Mouse (Mus musculus) midbrain, embryonic 10.5 days (tissue): ENCODE results near the gene Egfl8. TPM values are rescaled to one million over a fixed set of nuclear protein-coding genes. Genes with fewer than 3 reads are reported as not detected.

Source experiments
- DNase-seq: peaks from one replicate; pipeline ENCODE4 v3.0.0-alpha.2; 2017; ENCODE audit warnings: low spot score
- H3K27ac ChIP-seq: fragments of 300-500 bp; sonication (generic); replicated peaks from 2 replicates; pipeline ENCODE4 v1.5.1; 2016; ENCODE audit warnings: mild to moderate bottlenecking
- H3K27me3 ChIP-seq: fragments of 300-500 bp; sonication (generic); 2 replicates; pipeline ENCODE4 v1.6.1; 2016; ENCODE audit warnings: low read depth, mild to moderate bottlenecking; ENCODE audit not compliant: poor library complexity, severe bottlenecking
- H3K36me3 ChIP-seq: fragments of 300-500 bp; sonication (generic); 2 replicates; pipeline ENCODE4 v1.6.1; 2016; ENCODE audit warnings: mild to moderate bottlenecking, moderate library complexity
- H3K4me1 ChIP-seq: fragments of 300-500 bp; sonication (generic); 2 replicates; pipeline ENCODE4 v1.6.1; 2016
- H3K4me3 ChIP-seq: fragments of 300-500 bp; sonication (generic); 2 replicates; pipeline ENCODE4 v1.5.1; 2016; ENCODE audit warnings: mild to moderate bottlenecking, moderate library complexity
- H3K9me3 ChIP-seq: fragments of 300-500 bp; sonication (generic); replicated peaks from 2 replicates; pipeline ENCODE4 v1.6.1; 2016; ENCODE audit warnings: mild to moderate bottlenecking
- WGBS: fragments of 180-500 bp; shearing (Covaris S2); methylation state at CpG from one replicate; pipeline ENCODE4 v1.1.7; 2016; 5-methylcytosine and 5-hydroxymethylcytosine counted together
- polyA plus RNA-seq: library from polyadenylated mRNA; unstranded; fragments of >200 nt; fragmentation: Nextera tagmentation; extraction: Ambion mirVana; gene quantifications from 2 replicates; pipeline ENCODE4 v1.2.1, GENCODE M21; 2016

Gene Egfl8
- polyA plus RNA-seq, 1 experiment from 2014 or later, result 4.3 TPM

GRCm38 (mm10) chr17:34618999-34619398 is 3.2 kb upstream of the Egfl8 start:
- H3K27me3 ChIP-seq, result no peaks in the 10 kb centered on the region
- peaks cover 10% of the 10 kb centered on the region for H3K4me1 ChIP-seq
- peak; percentile 64 for DNase-seq
- H3K36me3 ChIP-seq, result peaks cover 70% of the 10 kb centered on the region
- H3K4me3 ChIP-seq, result no peak overlapping the region
- H3K27ac ChIP-seq, result no peak overlapping the region
- WGBS, result 19% methylated on average over 6 of the region's 6 CpGs
- H3K9me3 ChIP-seq, result no peaks in the 10 kb centered on the region

GRCm38 (mm10) chr17:34613830-34614229 is 1.9 kb downstream of the Egfl8 start:
- peaks cover 11% of the 10 kb centered on the region for H3K4me1 ChIP-seq
- DNase-seq, result no peak
- H3K27ac ChIP-seq, result no peak overlapping the region
- no peaks in the 10 kb centered on the region for H3K27me3 ChIP-seq
- H3K9me3 ChIP-seq, result no peaks in the 10 kb centered on the region
- WGBS, result 90% methylated on average over 10 of the region's 10 CpGs
- peak overlapping the region; percentile 11; the same call in 1 of the 2 replicates for H3K4me3 ChIP-seq
- peaks cover 78% of the 10 kb centered on the region for H3K36me3 ChIP-seq

- 92% methylated on average over 11 of the region's 11 CpGs for WGBS
- no peak overlapping the region for H3K27ac ChIP-seq
Measured at GRCm38 (mm10) chr17:34613054-34613645, 2.6 kb downstream of the Egfl8 start.

GRCm38 (mm10) chr17:34611050-34611449 is 4.7 kb downstream of the Egfl8 start:
- WGBS, result 93% methylated on average over 8 of the region's 8 CpGs
- no peaks in the 10 kb centered on the region for H3K27me3 ChIP-seq
- H3K9me3 ChIP-seq, result no peaks in the 10 kb centered on the region
- peaks cover 76% of the 10 kb centered on the region for H3K36me3 ChIP-seq
- no peak overlapping the region for H3K4me3 ChIP-seq
- peaks cover 31% of the 10 kb centered on the region for H3K4me1 ChIP-seq
- H3K27ac ChIP-seq, result no peak overlapping the region
- DNase-seq, result no peak

More at GRCm38 (mm10) chr17:34613054-34613645, 2.6 kb downstream of the Egfl8 start:
- peaks cover 16% of the 10 kb centered on the region for H3K4me1 ChIP-seq
- no peaks in the 10 kb centered on the region for H3K9me3 ChIP-seq
- peaks cover 83% of the 10 kb centered on the region for H3K36me3 ChIP-seq
- H3K4me3 ChIP-seq, result no peak overlapping the region
- DNase-seq, result no peak
- H3K27me3 ChIP-seq, result no peaks in the 10 kb centered on the region

GRCm38 (mm10) chr17:34607997-34608396 is 7.8 kb downstream of the Egfl8 start:
- 94% methylated on average over 7 of the region's 7 CpGs for WGBS
- no peaks in the 10 kb centered on the region for H3K9me3 ChIP-seq
- peaks cover 47% of the 10 kb centered on the region for H3K36me3 ChIP-seq
- H3K27me3 ChIP-seq, result no peaks in the 10 kb centered on the region
- H3K4me1 ChIP-seq, result peaks cover 42% of the 10 kb centered on the region
- no peak for DNase-seq
- 0 out of 2 replicates have a peak overlapping the region, but pooled peaks have one; percentile 98 for H3K4me3 ChIP-seq
- no peak overlapping the region for H3K27ac ChIP-seq

- Histone ChIP-seq H3K27me3 (no peaks in the 10 kb centered on the region), H3K36me3 (peaks cover 39% of the 10 kb centered on the region), H3K4me1 (peaks cover 57% of the 10 kb centered on the region), H3K9me3 (no peaks in the 10 kb centered on the region), H3K27ac (peak overlapping the region; percentile 94), H3K4me3 (peak overlapping the region; percentile 98)
- WGBS, result 21% methylated on average over 32 of the region's 32 CpGs
- DNase-seq, result no peak
Measured at GRCm38 (mm10) chr17:34606186-34607039, 9.4 kb downstream of the Egfl8 start.

GRCm38 (mm10) chr17:34605609-34606008 is 10.2 kb downstream of the Egfl8 start:
- Histone ChIP-seq H3K4me1 (peaks cover 57% of the 10 kb centered on the region), H3K27me3 (no peaks in the 10 kb centered on the region), H3K4me3 (peak overlapping the region; percentile 98), H3K9me3 (no peaks in the 10 kb centered on the region), H3K27ac (peak overlapping the region; percentile 94), H3K36me3 (peaks cover 39% of the 10 kb centered on the region)
- peak; percentile 94 for DNase-seq
- under 1% methylated on average over 27 of the region's 30 CpGs for WGBS

GRCm38 (mm10) chr17:34604511-34605237 is 11.1 kb downstream of the Egfl8 start:
- Histone ChIP-seq H3K27ac (peak overlapping the region; percentile 94), H3K4me3 (peak overlapping the region; percentile 98), H3K27me3 (no peaks in the 10 kb centered on the region), H3K9me3 (no peaks in the 10 kb centered on the region), H3K4me1 (peaks cover 57% of the 10 kb centered on the region), H3K36me3 (peaks cover 40% of the 10 kb centered on the region)
- 21% methylated on average over 24 of the region's 24 CpGs for WGBS
- no peak for DNase-seq

- Histone ChIP-seq H3K36me3 (peaks cover 41% of the 10 kb centered on the region), H3K27ac (peak within 1 kb of the TSS; percentile 94), H3K4me3 (peak within 1 kb of the TSS; percentile 98), H3K27me3 (no peaks in the 10 kb centered on the region), H3K9me3 (no peaks in the 10 kb centered on the region), H3K4me1 (peaks cover 60% of the 10 kb centered on the region)
- peak; percentile 100 for DNase-seq
- WGBS, result under 1% methylated on average over 35 of the region's 35 CpGs
Measured at GRCm38 (mm10) chr17:34604061-34604508, 11.7 kb downstream of the Egfl8 start, which contains the start of gene Agpat1. Gene Agpat1 (plus strand): TSS chr17:34604262.

- no peak for DNase-seq
- peaks cover 37% of the 10 kb centered on the region for H3K36me3 ChIP-seq
Measured at GRCm38 (mm10) chr17:34603375-34604060, 12.3 kb downstream of the Egfl8 start, which contains the start of gene Rnf5. Gene Rnf5 (minus strand): TSS chr17:34603690.

GRCm38 (mm10) chr17:34601796-34602195 is 14.0 kb downstream of the Egfl8 start:
- Histone ChIP-seq H3K9me3 (no peaks in the 10 kb centered on the region), H3K27me3 (no peaks in the 10 kb centered on the region), H3K4me1 (peaks cover 64% of the 10 kb centered on the region), H3K36me3 (peaks cover 26% of the 10 kb centered on the region), H3K4me3 (peak overlapping the region; percentile 98), H3K27ac (0 out of 2 replicates have a peak overlapping the region, but pooled peaks have one; percentile 1)
- no peak for DNase-seq
- 91% methylated on average over 12 of the region's 12 CpGs for WGBS

More at GRCm38 (mm10) chr17:34603375-34604060, 12.3 kb downstream of the Egfl8 start, which contains the start of gene Rnf5:
- Histone ChIP-seq H3K4me1 (peaks cover 62% of the 10 kb centered on the region), H3K9me3 (no peaks in the 10 kb centered on the region), H3K4me3 (peak within 1 kb of the TSS; percentile 98), H3K27ac (peak within 1 kb of the TSS; percentile 94), H3K27me3 (no peaks in the 10 kb centered on the region)
- under 1% methylated on average over 30 of the region's 30 CpGs for WGBS

GRCm38 (mm10) chr17:34599891-34600290 is 15.9 kb downstream of the Egfl8 start:
- H3K4me1 ChIP-seq, result peaks cover 65% of the 10 kb centered on the region
- WGBS, result 78% methylated on average over 9 of the region's 9 CpGs
- DNase-seq, result no peak

More at GRCm38 (mm10) chr17:34599891-34600290, 15.9 kb downstream of the Egfl8 start:
- H3K27ac ChIP-seq, result 0 out of 2 replicates have a peak overlapping the region, but pooled peaks have one; percentile 23
- H3K36me3 ChIP-seq, result peaks cover 44% of the 10 kb centered on the region
- no peaks in the 10 kb centered on the region for H3K27me3 ChIP-seq
- no peaks in the 10 kb centered on the region for H3K9me3 ChIP-seq
- H3K4me3 ChIP-seq, result peak overlapping the region; percentile 26; the same call in 1 of the 2 replicates
